Mouse (Mus musculus): ENCODE data around the gene Ece2. TPM values are rescaled to one million over a fixed set of nuclear protein-coding genes. Genes with fewer than 3 reads are reported as not detected.

The Ece2 gene
- total RNA-seq, 2 experiments from 2014 or later: 11.4 to 14.9 TPM

- peak; percentile 74 to 86 for DNase-seq (ENCODE audit: low spot score in 2 of 2)
Measured at GRCm38 (mm10) chr16:20677974-20678675, 48.5 kb downstream of the Ece2 start.

GRCm38 (mm10) chr16:20690774-20691173, 61.1 kb downstream of the Ece2 start:
- DNase-seq (ENCODE audit: low spot score in 2 of 2): no peak

- DNase-seq (ENCODE audit: low spot score in 2 of 2): no peak
Measured at GRCm38 (mm10) chr16:20691617-20692016, 62.0 kb downstream of the Ece2 start.

DNA sequence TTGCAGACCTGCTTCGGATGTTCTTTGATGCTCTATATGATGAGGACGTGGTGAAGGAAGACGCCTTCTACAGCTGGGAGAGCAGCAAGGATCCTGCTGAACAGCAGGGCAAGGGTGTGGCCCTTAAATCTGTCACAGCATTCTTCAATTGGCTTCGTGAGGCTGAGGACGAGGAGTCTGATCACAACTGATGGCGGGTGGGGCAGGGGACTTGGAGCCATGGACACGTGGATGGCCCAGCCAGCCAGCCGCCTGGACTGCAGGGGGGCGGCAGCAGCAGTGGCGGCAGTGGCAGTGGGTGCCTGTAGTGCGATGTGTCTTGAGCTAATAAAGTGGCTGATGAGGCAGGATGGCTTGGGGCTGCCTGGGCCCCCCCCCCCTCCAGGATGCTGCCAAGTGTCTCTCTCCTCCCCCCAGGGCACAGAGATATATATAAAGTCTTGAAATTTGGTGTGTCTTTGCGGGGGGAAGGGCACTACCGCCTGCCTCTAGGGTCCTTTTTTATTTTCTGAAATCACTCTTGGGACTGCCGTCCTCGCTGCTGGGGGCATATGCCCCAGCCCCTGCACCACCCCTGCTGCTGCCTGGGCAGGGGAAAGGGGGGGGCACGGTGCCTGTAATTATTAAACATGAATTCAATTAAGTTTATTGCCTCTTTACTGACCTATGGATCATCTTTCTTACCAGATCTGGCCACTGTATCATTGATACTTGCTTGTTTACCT, 62.8 kb downstream of the Ece2 start:
- no peak for DNase-seq (ENCODE audit: low spot score in 2 of 2)

- peak; percentile 53 to 71 for DNase-seq (ENCODE audit: low spot score in 2 of 2)
Measured at GRCm38 (mm10) chr16:20693111-20693701, 63.6 kb downstream of the Ece2 start, which contains the start of gene Fam131a. Fam131a (plus strand) TSS chr16:20693241.

DNA sequence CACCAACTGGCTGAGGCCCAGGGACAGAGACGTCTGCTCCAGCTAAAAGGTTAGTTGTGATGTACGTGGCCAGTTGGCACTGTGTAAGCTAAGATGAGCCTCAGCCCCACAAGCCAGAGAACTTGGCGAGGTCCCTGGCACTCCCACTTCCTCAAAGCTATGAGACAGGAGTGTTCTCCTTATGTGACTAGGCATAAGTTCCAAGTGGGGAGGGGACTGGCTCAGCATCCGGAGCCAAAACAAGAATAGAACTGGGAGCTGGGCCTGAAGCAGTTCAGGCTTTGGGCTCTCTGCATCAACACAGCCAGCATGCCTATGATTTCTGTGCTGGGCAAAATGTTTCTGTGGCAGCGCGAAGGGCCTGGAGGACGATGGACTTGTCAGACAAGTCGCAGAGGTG, 65.2 kb downstream of the Ece2 start:
- DNase-seq (ENCODE audit: low spot score in 2 of 2): no peak

DNA sequence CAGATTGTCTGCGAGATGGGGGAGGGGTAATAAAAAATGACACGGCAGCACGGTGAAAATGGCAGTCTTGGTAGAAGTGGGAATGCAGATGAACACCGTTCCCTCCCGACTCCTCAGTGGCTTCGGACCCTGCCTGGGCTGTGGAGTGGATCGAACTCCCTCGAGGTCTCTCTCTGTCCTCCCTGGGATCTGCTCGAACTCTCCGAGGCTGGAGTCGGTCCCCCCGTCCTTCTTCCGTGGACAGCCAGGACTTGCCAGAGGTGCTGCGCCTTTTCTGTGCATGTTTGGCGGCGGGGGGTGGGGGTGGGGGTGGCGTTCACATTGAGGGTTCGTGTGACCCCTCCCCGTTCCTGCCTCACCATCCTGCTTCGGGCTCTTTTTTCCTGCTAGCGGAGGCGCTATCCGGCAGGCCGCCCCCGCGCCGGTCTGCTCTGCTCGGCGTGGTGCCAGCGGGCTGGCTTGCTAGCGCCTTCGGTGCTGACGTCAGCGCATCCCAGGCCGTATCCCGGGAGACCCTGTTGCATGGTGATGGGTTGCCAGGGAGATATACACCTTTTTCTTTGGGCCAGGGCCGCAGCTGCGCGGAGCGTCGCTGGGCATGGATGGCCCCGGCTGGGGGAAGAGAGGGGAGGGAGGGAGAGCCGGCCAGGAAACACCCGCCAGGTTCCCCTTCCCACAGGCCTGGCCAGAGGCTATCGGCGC, 66.1 kb downstream of the Ece2 start:
- peak; percentile 68 to 74 for DNase-seq (ENCODE audit: low spot score in 2 of 2)

Small RNA genes within 50 kb of the gene (microRNA-seq; reads per million reads assigned to microRNA genes)
- gene Mir1224: 15.5 reads per million, percentile 26 among the genes with 10 or more reads in this experiment

Other genes starting within 250 kb of the Ece2 start
- 10 to 100 TPM; 73.7 to 75.5 TPM for gene Abcc5, start 203.4 kb upstream of the Ece2 start, total RNA-seq (2021)
- 10 to 100 TPM; 58.9 to 63.3 TPM for gene Eif2b5, start 131.0 kb upstream of the Ece2 start, total RNA-seq (2021)
- gene Dvl3, start 112.8 kb upstream of the Ece2 start, total RNA-seq (2021): 10 to 100 TPM; 55.7 to 59.5 TPM
- 100 to 1,000 TPM; 336 to 352 TPM for gene Ap2m1, start 94.3 kb upstream of the Ece2 start, total RNA-seq (2021)
- gene Abcf3, start 81.3 kb upstream of the Ece2 start, total RNA-seq (2021): 10 to 100 TPM; 75.4 to 79.2 TPM
- 10 to 100 TPM in 1 of 2 experiments, 1 to 10 TPM in 1; 10.0 to 12.5 TPM for gene Vwa5b2, start 40.4 kb upstream of the Ece2 start, total RNA-seq (2021)
- 1 to 10 TPM; 6.8 to 7.0 TPM for gene Eef1akmt4, start 18.2 kb upstream of the Ece2 start, total RNA-seq (2021)
- gene Gm49333, start 18.2 kb upstream of the Ece2 start, total RNA-seq (2021): under 1 TPM in 1 of 2 experiments, not detected in 1; 0.37 TPM
- gene Alg3, start 18.1 kb upstream of the Ece2 start, total RNA-seq (2021): 10 to 100 TPM; 15.9 to 17.6 TPM
- gene Camk2n2, start 8.5 kb upstream of the Ece2 start, total RNA-seq (2021): 10 to 100 TPM; 16.1 to 16.3 TPM
- 100 to 1,000 TPM; 216 to 230 TPM for gene Psmd2, start 21.8 kb downstream of the Ece2 start, total RNA-seq (2021)
- 100 to 1,000 TPM; 400 to 415 TPM for gene Eif4g1, start 38.5 kb downstream of the Ece2 start, total RNA-seq (2021)
- gene Fam131a, start 63.4 kb downstream of the Ece2 start, total RNA-seq (2021): 10 to 100 TPM; 14.4 to 15.4 TPM
- gene Polr2h, start 87.8 kb downstream of the Ece2 start, total RNA-seq (2021): 10 to 100 TPM; 39.8 to 41.0 TPM
- 10 to 100 TPM; 49.6 to 57.3 TPM for gene Clcn2, start 87.9 kb downstream of the Ece2 start, total RNA-seq (2021)
- 10 to 100 TPM; 14.8 to 17.1 TPM for gene Chrd, start 103.3 kb downstream of the Ece2 start, total RNA-seq (2021)
- 1 to 10 TPM; 3.8 to 5.0 TPM for gene Thpo, start 104.7 kb downstream of the Ece2 start, total RNA-seq (2021)

Data from adrenal gland, postnatal 4 days (tissue).